Mouse (Mus musculus) left cerebral cortex, adult 2 months (tissue): ENCODE measurements around the gene Wfdc16. TPM values are rescaled to one million over a fixed set of nuclear protein-coding genes. Genes with fewer than 3 reads are reported as not detected.

Source experiments
- DNase-seq, 2 experiments: peaks; one replicate each; pipeline ENCODE4 v3.0.0; 2021 to 2022; ENCODE audit warnings: low spot score in 2 of 2, mixed read lengths in 1 of 2; ENCODE audit errors: extremely low spot score in 1 of 2
- H3K27ac ChIP-seq: fragments of 200-600 bp; 2 replicates; pipeline ENCODE4 v1.8.1; 2022
- H3K4me3 ChIP-seq: fragments of 200-600 bp; 2 replicates; pipeline ENCODE4 v1.8.1; 2022
- CTCF ChIP-seq: fragments of 200-600 bp; IDR thresholded peaks from 2 replicates; pipeline ENCODE4 v1.8.1; 2022; ENCODE audit warnings: antibody characterized with exemption, mild to moderate bottlenecking, moderate library complexity
- intact Hi-C: fragments of 180-260 bp; cut with DNase I; formaldehyde crosslinking; loops from one replicate; pipeline ENCODE4 v1.15.1; 2025
- long read RNA-seq, 2 experiments: library from polyadenylated mRNA; stranded (forward); transcript quantifications; one replicate each; pipeline ENCODE4 v2.0.0; 2021; ENCODE audit warnings: borderline mapping rate in 2 of 2
- total RNA-seq, 2 experiments: library from RNA; stranded (reverse); gene quantifications; 2 replicates each; pipeline ENCODE4 v1.2.3; 2021

The Wfdc16 gene
- total RNA-seq: not detected
- long read RNA-seq, experiment 1: 0 reads
- long read RNA-seq, experiment 2: 0 reads

- no peak for DNase-seq
- intact Hi-C loops: no loop called here
- Histone ChIP-seq H3K27ac (no peak within 1 kb of the TSS), H3K4me3 (no peak within 1 kb of the TSS)
- TF ChIP-seq CTCF: no peak
These were observed at the start of gene Wfdc16 for GRCm38 (mm10) chr2:164638696-164639095. Wfdc16 (minus strand) TSS chr2:164638796.

GRCm38 (mm10) chr2:164684807-164685206 is 46.2 kb upstream of the Wfdc16 start, which contains the start of gene Wfdc13:
Wfdc13 (plus strand) TSS chr2:164685107.
- no peak within 1 kb of the TSS for H3K27ac ChIP-seq
- no peak within 1 kb of the TSS for H3K4me3 ChIP-seq
- no peak for DNase-seq
- no peak for TF ChIP-seq CTCF
- intact Hi-C loops: no loop called here

GRCm38 (mm10) chr2:164679906-164680305 is 41.3 kb upstream of the Wfdc16 start:
- no peak overlapping the region for H3K4me3 ChIP-seq
- intact Hi-C loops: loop anchor here (2.0 to 5.0 kb wide), 2 partner anchors 47 to 107 kb away; partner anchors contain the start of gene Snx21
- no peak for DNase-seq
- no peak for TF ChIP-seq CTCF
- no peak overlapping the region for H3K27ac ChIP-seq

GRCm38 (mm10) chr2:164678848-164679625 is 40.4 kb upstream of the Wfdc16 start:
- intact Hi-C loops: loop anchor here (2.0 to 5.0 kb wide), 2 partner anchors 48 to 108 kb away; partner anchors contain the start of gene Snx21
- Histone ChIP-seq H3K27ac (no peak overlapping the region), H3K4me3 (no peak overlapping the region)
- peak; percentile 64 for TF ChIP-seq CTCF
- DNase-seq: peak; percentile 46 to 62

- no peak for DNase-seq
- H3K27ac ChIP-seq: no peak overlapping the region
- no peak for TF ChIP-seq CTCF
- H3K4me3 ChIP-seq: no peak overlapping the region
- intact Hi-C loops: loop anchor here (5.0 kb wide), 1 partner anchor 110 kb away; the partner anchor contains the start of gene Snx21
These were observed 38.5 kb upstream of the Wfdc16 start for GRCm38 (mm10) chr2:164676916-164677685.

GRCm38 (mm10) chr2:164676103-164676502 is 37.5 kb upstream of the Wfdc16 start:
- DNase-seq: no peak
- intact Hi-C loops: loop anchor here (5.0 kb wide), 1 partner anchor 111 kb away; the partner anchor contains the start of gene Snx21
- Histone ChIP-seq H3K4me3 (no peak overlapping the region), H3K27ac (no peak overlapping the region)
- no peak; the same call in 1 of the 2 replicates for TF ChIP-seq CTCF

GRCm38 (mm10) chr2:164673987-164674386 is 35.4 kb upstream of the Wfdc16 start, which contains the start of gene Wfdc11:
Wfdc11 (minus strand) TSS chr2:164674087.
- TF ChIP-seq CTCF: no peak
- H3K27ac ChIP-seq: no peak within 1 kb of the TSS
- no peak for DNase-seq
- no peak within 1 kb of the TSS for H3K4me3 ChIP-seq
- intact Hi-C loops: no loop called here

- H3K27ac ChIP-seq: no peak overlapping the region
- intact Hi-C loops: no loop called here
- no peak for DNase-seq
- H3K4me3 ChIP-seq: no peak overlapping the region
- no peak for TF ChIP-seq CTCF
These were observed 32.3 kb upstream of the Wfdc16 start for GRCm38 (mm10) chr2:164670938-164671337.

GRCm38 (mm10) chr2:164670261-164670660 is 31.7 kb upstream of the Wfdc16 start:
- DNase-seq: no peak
- H3K4me3 ChIP-seq: no peak overlapping the region
- H3K27ac ChIP-seq: no peak overlapping the region
- intact Hi-C loops: no loop called here
- no peak for TF ChIP-seq CTCF

GRCm38 (mm10) chr2:164664851-164665250 is 26.3 kb upstream of the Wfdc16 start:
- intact Hi-C loops: no loop called here
- no peak for DNase-seq
- H3K4me3 ChIP-seq: no peak overlapping the region
- no peak for TF ChIP-seq CTCF
- H3K27ac ChIP-seq: no peak overlapping the region

GRCm38 (mm10) chr2:164656483-164656882 is 17.9 kb upstream of the Wfdc16 start, which contains the start of gene Wfdc9:
Wfdc9 (minus strand) TSS chr2:164656583.
- Histone ChIP-seq H3K4me3 (no peak within 1 kb of the TSS), H3K27ac (no peak within 1 kb of the TSS)
- no peak for DNase-seq
- intact Hi-C loops: no loop called here
- TF ChIP-seq CTCF: no peak

- no peak within 1 kb of the TSS for H3K4me3 ChIP-seq
- DNase-seq: peak in 1 of 2 experiments; percentile 15
These were observed 17.3 kb upstream of the Wfdc16 start, which contains the start of gene Wfdc10 for GRCm38 (mm10) chr2:164655858-164656257. Wfdc10 (plus strand) TSS chr2:164656046.

More at GRCm38 (mm10) chr2:164655858-164656257, 17.3 kb upstream of the Wfdc16 start, which contains the start of gene Wfdc10:
- H3K27ac ChIP-seq: no peak within 1 kb of the TSS
- peak; percentile 75 for TF ChIP-seq CTCF
- intact Hi-C loops: no loop called here
